Comparison of ENCODE assay signal across 34 mouse cellular contexts in the genomic region with DNA sequence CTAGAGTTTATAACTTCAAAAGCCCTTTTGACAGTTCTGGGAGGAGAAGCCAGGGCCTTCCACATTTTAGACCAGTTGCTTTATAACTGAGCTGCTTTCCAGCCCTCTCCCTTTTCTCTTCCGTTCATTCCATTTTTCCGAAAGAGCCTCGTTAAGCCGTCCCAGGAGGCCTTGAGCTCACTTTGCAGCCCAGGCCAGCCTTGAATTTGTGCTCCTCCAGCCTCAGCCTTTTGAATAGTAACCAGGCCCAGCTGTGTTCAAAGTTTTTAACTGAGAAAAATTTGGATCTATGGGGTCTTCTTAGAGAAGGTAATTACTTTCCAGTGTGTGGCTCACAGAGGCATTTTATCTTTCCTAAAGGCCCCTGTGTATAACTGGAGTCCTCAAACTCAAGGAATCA. TPM values are rescaled to one million over a fixed set of nuclear protein-coding genes. Genes with fewer than 3 reads are reported as not detected.
DNase-seq lines count a peak whose midpoint lies in the region; ATAC-seq lines count a peak whose summit lies in the region.
"Had no signal": no experiment of that assay in that cellular context is flagged by ENCODE, and none has a peak within 500 bp of the region (broad histone marks: within the 10 kb centered on the region; RNA-seq: fewer than 3 reads in every experiment).

No protein-coding gene starts in this region.

- no peaks in the 10 kb centered on the region for H3K9me3 ChIP-seq in heart, embryonic 11.5 days (replicated peaks; ENCODE audit: control insufficient read depth, low read length)
- H3K9me3 ChIP-seq in limb, embryonic 13.5 days = no peaks in the 10 kb centered on the region
- H3K9me3 ChIP-seq in limb, embryonic 15.5 days = no peaks in the 10 kb centered on the region
- H3K9me3 ChIP-seq in midbrain, embryonic 10.5 days (replicated peaks) = no peaks in the 10 kb centered on the region
- H3K9me3 ChIP-seq: embryonic facial prominence, embryonic 15.5 days; heart, embryonic 10.5 days; hindbrain, embryonic 12.5 days; hindbrain, embryonic 15.5 days had no signal

- no peak overlapping the region for H3K4me2 ChIP-seq in heart, embryonic 11.5 days
- H3K4me2 ChIP-seq in limb, embryonic 13.5 days (replicated peaks) = no peak overlapping the region
- no peak overlapping the region for H3K4me2 ChIP-seq in limb, embryonic 15.5 days
- H3K4me2 ChIP-seq: embryonic facial prominence, embryonic 15.5 days; hindbrain, embryonic 12.5 days; hindbrain, embryonic 15.5 days had no signal

- no peak overlapping the region for H3K4me3 ChIP-seq in heart, embryonic 11.5 days (ENCODE audit: low read depth, low read length)
- no peak overlapping the region for H3K4me3 ChIP-seq in limb, embryonic 13.5 days
- no peak overlapping the region for H3K4me3 ChIP-seq in limb, embryonic 15.5 days
- no peak overlapping the region for H3K4me3 ChIP-seq in midbrain, embryonic 10.5 days
- H3K4me3 ChIP-seq: embryonic facial prominence, embryonic 15.5 days; heart, adult 2 months; heart, embryonic 10.5 days; hindbrain, embryonic 12.5 days; hindbrain, embryonic 15.5 days had no signal

- H3K4me1 ChIP-seq in heart, embryonic 11.5 days (ENCODE audit: control insufficient read depth, insufficient read depth, low read length) = no peaks in the 10 kb centered on the region
- peaks cover 14% of the 10 kb centered on the region for H3K4me1 ChIP-seq in limb, embryonic 13.5 days
- H3K4me1 ChIP-seq in limb, embryonic 15.5 days = peaks cover 8% of the 10 kb centered on the region; the same call in 1 of the 2 replicates
- no peaks in the 10 kb centered on the region for H3K4me1 ChIP-seq in midbrain, embryonic 10.5 days
- H3K4me1 ChIP-seq: embryonic facial prominence, embryonic 15.5 days; heart, embryonic 10.5 days; hindbrain, embryonic 12.5 days; hindbrain, embryonic 15.5 days had no signal

- WGBS in heart, embryonic 11.5 days (ENCODE audit: insufficient replicate concordance) = 81% methylated on average over 4 of the region's 4 CpGs
- 18% methylated on average over 4 of the region's 4 CpGs for WGBS in limb, embryonic 13.5 days
- 18% methylated on average over 4 of the region's 4 CpGs for WGBS in limb, embryonic 15.5 days
- 78% methylated on average over 4 of the region's 4 CpGs for WGBS in midbrain, embryonic 10.5 days

- ATAC-seq in heart, embryonic 11.5 days (replicated peaks; ENCODE audit: insufficient number of reproducible peaks, low FRiP score, low TSS enrichment) = no peak
- ATAC-seq in limb, embryonic 13.5 days (ENCODE audit: low FRiP score, low read depth) = peak; percentile 48; the same call in 1 of the 2 replicates
- peak; percentile 58; the same call in 1 of the 2 replicates for ATAC-seq in limb, embryonic 15.5 days (ENCODE audit: insufficient number of reproducible peaks, low FRiP score, low TSS enrichment, low read depth)
- ATAC-seq: CD4-positive, CD25-positive, alpha-beta regulatory T cell, adult 4 months; forebrain, embryonic 14.5 days; forebrain, postnatal 0 days; intestine, postnatal 0 days had no signal

- DNase-seq in gastrocnemius, adult 18-20 months (ENCODE audit: low spot score) = peak; percentile 6
- DNase-seq in gastrocnemius, postnatal 10 days = no peak
- DNase-seq in heart, adult 11 months = peak; percentile 62
- no peak for DNase-seq in midbrain, embryonic 10.5 days (ENCODE audit: low spot score)
- no peak for DNase-seq in lung, postnatal 14 days
- DNase-seq: adrenal gland, adult 2 months; adrenal gland, postnatal 14 days; cerebellum, adult 11-12 months; cerebellum, adult 8-10 months; cerebellum, postnatal 10 days; cerebellum, postnatal 36 days; forebrain, postnatal 0 days; heart, adult 2 months had no signal

- no peak overlapping the region for H3K9ac ChIP-seq in heart, embryonic 11.5 days (ENCODE audit: low read depth, low read length)
- no peak overlapping the region for H3K9ac ChIP-seq in limb, embryonic 13.5 days
- H3K9ac ChIP-seq in limb, embryonic 15.5 days = no peak overlapping the region
- H3K9ac ChIP-seq: embryonic facial prominence, embryonic 15.5 days; forebrain, postnatal 0 days; hindbrain, embryonic 12.5 days; hindbrain, embryonic 15.5 days had no signal

- H3K27ac ChIP-seq in heart, embryonic 11.5 days (ENCODE audit: low read depth, low read length) = no peak overlapping the region
- peak overlapping the region; percentile 70; the same call in 1 of the 2 replicates for H3K27ac ChIP-seq in limb, embryonic 13.5 days
- peak overlapping the region; percentile 80 for H3K27ac ChIP-seq in limb, embryonic 15.5 days
- H3K27ac ChIP-seq in midbrain, embryonic 10.5 days (replicated peaks) = no peak overlapping the region
- H3K27ac ChIP-seq: embryonic facial prominence, embryonic 15.5 days; heart, adult 2 months; heart, embryonic 10.5 days; hindbrain, embryonic 12.5 days; hindbrain, embryonic 15.5 days had no signal

- H3K27me3 ChIP-seq in heart, embryonic 11.5 days (ENCODE audit: control insufficient read depth, insufficient read depth, low read length) = no peaks in the 10 kb centered on the region
- no peaks in the 10 kb centered on the region; the same call in 1 of the 2 replicates for H3K27me3 ChIP-seq in limb, embryonic 13.5 days
- no peaks in the 10 kb centered on the region for H3K27me3 ChIP-seq in limb, embryonic 15.5 days
- H3K27me3 ChIP-seq in midbrain, embryonic 10.5 days (ENCODE audit: low read depth, poor library complexity, severe bottlenecking) = no peaks in the 10 kb centered on the region
- H3K27me3 ChIP-seq: embryonic facial prominence, embryonic 15.5 days; hindbrain, embryonic 12.5 days; hindbrain, embryonic 15.5 days had no signal

- H3K36me3 ChIP-seq in heart, embryonic 11.5 days (ENCODE audit: control insufficient read depth, insufficient read depth, low read length) = no peaks in the 10 kb centered on the region
- H3K36me3 ChIP-seq in limb, embryonic 13.5 days = no peaks in the 10 kb centered on the region
- no peaks in the 10 kb centered on the region for H3K36me3 ChIP-seq in limb, embryonic 15.5 days
- no peaks in the 10 kb centered on the region for H3K36me3 ChIP-seq in midbrain, embryonic 10.5 days
- H3K36me3 ChIP-seq: embryonic facial prominence, embryonic 15.5 days; heart, embryonic 10.5 days; hindbrain, embryonic 12.5 days; hindbrain, embryonic 15.5 days had no signal

RNA-seq across cellular contexts. Expression of a gene that starts 6.6 kb away (rescaled TPM):
- total RNA-seq in gastrocnemius, adult 18-20 months (2021) = under 1 TPM in 1 of 2 experiments, not detected in 1; 0.21 TPM
- under 1 TPM in 1 of 2 experiments, not detected in 1; 0.07 TPM for total RNA-seq in gastrocnemius, postnatal 10 days (2021)
- not detected in 2 replicates for polyA plus RNA-seq in heart, embryonic 11.5 days (2014; fragmentation: Nextera tagmentation; extraction: Ambion mirVana)
- polyA plus RNA-seq in limb, embryonic 13.5 days (2015; fragmentation: Nextera tagmentation; extraction: Ambion mirVana) = 0.20 and 0.29 TPM in 2 replicates
- 0.27 and 0.61 TPM in 2 replicates for polyA plus RNA-seq in limb, embryonic 15.5 days (2015; fragmentation: Nextera tagmentation; extraction: Ambion mirVana)
- not detected in 2 replicates for polyA plus RNA-seq in midbrain, embryonic 10.5 days (2016; fragmentation: Nextera tagmentation; extraction: Ambion mirVana)
- total RNA-seq: heart, adult 2 months; heart, postnatal 25 days; hematopoietic stem cell, adult 5-6 weeks; MEL had no signal
- polyA plus RNA-seq: adrenal gland, adult 2 months; C2C12; CD4-positive, CD25-positive, alpha-beta regulatory T cell, adult 4 months; cortical plate, adult 2 months; embryonic facial prominence, embryonic 15.5 days; forebrain, embryonic 11.5 days; forebrain, embryonic 14.5 days; forebrain, postnatal 0 days; frontal cortex, adult 2 months; heart, adult 2 months; heart, embryonic 10.5 days; heart, embryonic 14.5 days; heart, postnatal 0 days; hindbrain, embryonic 12.5 days; hindbrain, embryonic 15.5 days had no signal

RNA-seq across cellular contexts. Expression of a gene that starts 21.7 kb away (rescaled TPM):
- not detected for total RNA-seq in gastrocnemius, adult 18-20 months (2021)
- not detected for total RNA-seq in gastrocnemius, postnatal 10 days (2021)
- not detected in 2 replicates for polyA plus RNA-seq in heart, embryonic 11.5 days (2014; fragmentation: Nextera tagmentation; extraction: Ambion mirVana)
- not detected in 2 replicates for polyA plus RNA-seq in limb, embryonic 13.5 days (2015; fragmentation: Nextera tagmentation; extraction: Ambion mirVana)
- not detected in 2 replicates for polyA plus RNA-seq in limb, embryonic 15.5 days (2015; fragmentation: Nextera tagmentation; extraction: Ambion mirVana)
- not detected in 2 replicates for polyA plus RNA-seq in midbrain, embryonic 10.5 days (2016; fragmentation: Nextera tagmentation; extraction: Ambion mirVana)
- total RNA-seq: forebrain, postnatal 0 days; gastrocnemius, postnatal 4 days; heart, adult 2 months; heart, postnatal 25 days; hematopoietic stem cell, adult 5-6 weeks; MEL had no signal
- polyA plus RNA-seq: adrenal gland, adult 2 months; C2C12; cortical plate, adult 2 months; embryonic facial prominence, embryonic 15.5 days; forebrain, embryonic 11.5 days; forebrain, embryonic 14.5 days; forebrain, postnatal 0 days; frontal cortex, adult 2 months; heart, adult 2 months; heart, embryonic 10.5 days; heart, embryonic 14.5 days; heart, postnatal 0 days; hindbrain, embryonic 12.5 days; hindbrain, embryonic 15.5 days had no signal

RNA-seq across cellular contexts. Expression of a gene that starts 39.1 kb away (rescaled TPM):
- not detected for total RNA-seq in gastrocnemius, adult 18-20 months (2021)
- under 1 TPM in 1 of 2 experiments, not detected in 1; 0.11 TPM for total RNA-seq in gastrocnemius, postnatal 10 days (2021)
- polyA plus RNA-seq in heart, embryonic 11.5 days (2014; fragmentation: Nextera tagmentation; extraction: Ambion mirVana) = not detected in 2 replicates
- not detected in 2 replicates for polyA plus RNA-seq in limb, embryonic 13.5 days (2015; fragmentation: Nextera tagmentation; extraction: Ambion mirVana)
- not detected in 2 replicates for polyA plus RNA-seq in limb, embryonic 15.5 days (2015; fragmentation: Nextera tagmentation; extraction: Ambion mirVana)
- polyA plus RNA-seq in midbrain, embryonic 10.5 days (2016; fragmentation: Nextera tagmentation; extraction: Ambion mirVana) = not detected in 2 replicates
- total RNA-seq: forebrain, postnatal 0 days; heart, adult 2 months; heart, postnatal 25 days; hematopoietic stem cell, adult 5-6 weeks; MEL had no signal
- polyA plus RNA-seq: C2C12; CD4-positive, CD25-positive, alpha-beta regulatory T cell, adult 4 months; cortical plate, adult 2 months; embryonic facial prominence, embryonic 15.5 days; forebrain, embryonic 11.5 days; forebrain, embryonic 14.5 days; forebrain, postnatal 0 days; heart, embryonic 14.5 days; heart, postnatal 0 days; hindbrain, embryonic 12.5 days; hindbrain, embryonic 15.5 days; intestine, embryonic 14.5 days had no signal

Comparison
In these comparisons a context has a peak if more than half of its experiments do, and no peak if none do; other contexts are left out.
1. DNase-seq: peak in gastrocnemius, adult 18-20 months (single experiment) and heart, adult 11 months (single experiment); none in gastrocnemius, postnatal 10 days (single experiment), midbrain, embryonic 10.5 days (single experiment) and lung, postnatal 14 days (single experiment).
2. H3K27ac ChIP-seq: peak in limb, embryonic 13.5 days (single experiment) and limb, embryonic 15.5 days (single experiment); none in heart, embryonic 11.5 days (single experiment) and midbrain, embryonic 10.5 days (single experiment).